Mouse (Mus musculus) liver, embryonic 14.5 days (tissue): ENCODE data around the gene Vsig10.
"Not testable (repeated sequence)": the region's sequence is repeated elsewhere in the genome, so short reads cannot be mapped to it uniquely, and the experiment has no call there.

ENCODE experiments used
- CTCF ChIP-seq: IDR thresholded peaks from 2 replicates; pipeline ENCODE4 v1.5.1; 2016; ENCODE audit warnings: antibody characterized with exemption, low read depth, control low read depth
- EP300 ChIP-seq: IDR thresholded peaks from 2 replicates; pipeline ENCODE4 v1.6.1; 2016; ENCODE audit warnings: antibody characterized with exemption, low read depth

GRCm38 (mm10) chr5:117377731-117378130 lies 58.8 kb downstream of the Vsig10 start:
- not testable (repeated sequence) for TF ChIP-seq CTCF, EP300
